Mouse (Mus musculus) spleen, postnatal 10 days (tissue): ENCODE measurements around the gene Arfgap3.

Experiments
- DNase-seq, 2 experiments: peaks; one replicate each; pipeline ENCODE4 v3.0.0; 2021 to 2022; ENCODE audit warnings: low spot score in 2 of 2

Arfgap3 gene

DNA sequence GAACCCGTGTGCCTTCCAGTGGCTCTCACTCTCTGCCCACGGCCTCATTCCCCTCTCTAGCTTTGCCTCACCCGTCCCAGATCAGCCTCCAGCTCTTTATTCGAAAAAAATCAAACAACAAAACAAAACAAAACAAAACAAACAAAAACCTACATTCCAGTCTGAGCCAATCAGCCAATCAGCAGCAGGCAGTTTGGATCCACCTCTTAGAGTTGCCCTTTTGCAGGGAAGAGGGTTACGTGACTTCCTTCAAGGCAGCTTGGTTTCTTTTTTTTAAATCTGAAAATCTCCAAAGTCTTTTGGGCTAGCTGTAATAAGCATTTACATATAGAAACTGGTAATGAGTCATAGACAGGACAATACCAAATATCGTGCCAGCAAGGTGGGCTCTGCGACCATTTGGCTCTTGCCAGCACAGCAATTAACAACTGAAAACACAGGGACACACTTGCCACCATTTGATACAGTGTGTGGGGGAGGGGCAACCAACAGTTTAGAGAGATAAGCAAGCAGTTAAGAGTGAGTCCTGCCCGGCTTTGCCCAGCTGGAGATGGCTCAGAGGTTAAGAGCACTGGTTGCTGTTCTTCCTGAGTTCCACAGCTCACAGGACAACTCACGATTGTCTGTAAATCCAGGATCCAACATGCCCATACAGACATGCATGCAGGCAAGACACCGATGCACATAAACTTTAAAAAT is 95.5 kb downstream of the Arfgap3 start:
- no peak for DNase-seq

DNA sequence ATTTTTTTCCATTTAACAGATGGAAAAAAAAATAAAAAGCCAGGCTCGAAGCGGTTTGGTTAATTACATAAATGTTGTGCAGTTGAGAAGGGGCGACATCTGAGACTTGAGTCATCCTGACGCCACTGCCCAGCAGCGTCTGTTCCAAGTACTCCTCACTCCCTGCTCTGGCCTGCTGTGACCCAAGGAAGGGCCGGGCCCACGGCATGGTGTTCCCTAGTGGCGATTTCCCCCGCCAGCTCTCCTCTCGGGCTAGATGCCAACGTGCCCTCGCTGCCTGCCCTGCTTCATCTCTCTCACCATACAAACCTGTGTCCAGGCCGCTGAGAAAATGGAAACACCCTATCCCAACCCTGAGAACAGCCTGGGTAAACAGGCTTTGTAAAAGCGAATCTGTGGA is 98.0 kb downstream of the Arfgap3 start:
- no peak for DNase-seq

DNA sequence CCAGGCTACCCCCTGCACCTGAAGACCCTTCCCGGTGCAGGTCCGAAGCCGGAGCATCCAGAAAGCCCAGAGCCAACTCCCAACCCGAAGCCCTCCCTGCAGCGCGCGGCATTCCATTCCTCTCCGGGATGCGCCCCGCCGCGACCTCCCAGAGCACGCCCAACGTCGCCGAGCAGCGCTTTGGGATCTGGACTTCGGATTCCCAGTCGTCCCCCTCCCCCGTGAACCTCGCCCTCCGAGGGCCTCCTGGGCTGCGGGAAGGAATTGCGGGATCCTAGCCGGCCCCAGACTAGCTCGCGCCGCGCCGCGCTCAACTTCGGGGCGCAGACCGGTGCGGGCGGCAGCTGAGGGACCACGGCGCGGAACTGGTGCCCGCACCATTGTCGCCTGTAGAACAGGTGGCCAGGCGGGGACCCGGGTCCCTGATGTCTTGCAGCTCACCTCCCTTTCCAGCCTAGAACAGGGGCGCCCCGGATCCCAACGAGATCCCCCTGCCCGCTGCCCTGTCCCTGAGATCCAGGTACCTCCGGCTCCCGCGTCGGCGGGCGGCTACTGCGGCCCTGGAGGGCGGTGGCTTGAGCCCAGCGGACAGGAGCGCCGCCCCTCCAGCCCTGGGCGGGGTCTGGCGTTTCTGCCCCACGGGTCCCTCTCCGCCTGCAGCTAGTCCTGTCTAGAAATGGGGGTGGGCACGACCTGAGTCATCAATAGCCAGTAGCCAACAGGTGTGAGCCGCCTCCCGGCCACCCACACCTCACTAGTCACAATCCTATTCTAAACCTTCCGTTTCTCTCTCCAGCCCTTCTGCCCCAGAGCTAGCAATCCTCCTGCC is 98.7 kb downstream of the Arfgap3 start, which contains the start of gene A4galt:
Gene A4galt (minus strand): TSS at position 599 of the 829 bp plus-strand sequence.
- no peak for DNase-seq

DNA sequence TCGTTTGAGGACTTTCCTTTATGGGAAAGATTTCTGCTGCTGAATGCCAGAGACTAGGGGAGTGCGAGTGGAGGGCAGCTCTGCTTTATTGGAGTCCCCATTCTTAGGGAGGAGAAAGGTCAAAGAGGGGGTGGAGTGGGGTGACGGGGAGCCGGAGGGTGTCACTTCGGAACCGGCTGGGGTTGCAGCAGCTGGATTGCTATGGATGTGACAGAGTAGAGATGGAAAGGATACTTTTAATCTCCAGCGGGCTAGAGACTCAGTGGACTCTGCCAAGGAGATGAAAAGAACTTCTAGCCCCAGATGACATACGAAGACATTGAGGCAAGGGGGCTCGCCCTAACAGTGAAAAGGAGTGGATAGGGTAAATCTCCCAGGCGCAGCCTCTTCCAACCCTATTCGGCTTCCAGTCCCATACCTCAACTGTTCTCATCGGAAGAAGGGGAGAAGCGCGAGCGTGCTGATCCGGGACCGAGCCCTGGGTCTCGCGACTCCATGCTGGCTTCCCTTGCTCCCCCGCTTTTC is 99.3 kb downstream of the Arfgap3 start:
- DNase-seq = no peak
